Mouse (Mus musculus) myocyte (in vitro differentiated cells): ENCODE results near the gene Stxbp4.

Experiments used
- E2F4 ChIP-seq: IDR thresholded peaks from one replicate; pipeline ENCODE4 v1.6.1; 2011; ENCODE audit warnings: mild to moderate bottlenecking, control low read depth, moderate library complexity; ENCODE audit not compliant: insufficient read depth
- MAX ChIP-seq: IDR thresholded peaks from one replicate; pipeline ENCODE4 v1.6.1; 2011; ENCODE audit warnings: low read depth, mild to moderate bottlenecking, control low read depth
- MYOD1 ChIP-seq, 3 experiments: IDR thresholded peaks; one replicate each; pipeline ENCODE4 v1.6.1; 2011; ENCODE audit warnings: control low read depth in 2 of 3, low read depth in 2 of 3, mild to moderate bottlenecking in 2 of 3, moderate library complexity in 1 of 3; ENCODE audit not compliant: insufficient read length in 2 of 3, control insufficient read depth in 1 of 3
- POLR2A ChIP-seq: IDR thresholded peaks from one replicate; pipeline ENCODE4 v1.6.1; 2011; ENCODE audit warnings: low read depth, mild to moderate bottlenecking, control low read depth, moderate library complexity; ENCODE audit not compliant: insufficient read length
- POLR2AphosphoS2 ChIP-seq: IDR thresholded peaks from one replicate; pipeline ENCODE4 v1.6.1; 2011; ENCODE audit warnings: low read depth, control low read depth; ENCODE audit not compliant: insufficient read length
- REST ChIP-seq: IDR thresholded peaks from one replicate; pipeline ENCODE4 v1.6.1; 2011; ENCODE audit warnings: mild to moderate bottlenecking, control low read depth, moderate library complexity; ENCODE audit not compliant: insufficient read depth, insufficient read length
- TCF12 ChIP-seq: IDR thresholded peaks from one replicate; pipeline ENCODE4 v1.6.1; 2011; ENCODE audit warnings: mild to moderate bottlenecking, control low read depth; ENCODE audit not compliant: poor library complexity, insufficient read depth, severe bottlenecking
- USF1 ChIP-seq: IDR thresholded peaks from one replicate; pipeline ENCODE4 v1.6.1; 2011; ENCODE audit warnings: low read depth, mild to moderate bottlenecking, control low read depth, moderate library complexity

- TF ChIP-seq POLR2A = no peak
- no peak for TF ChIP-seq TCF12
- TF ChIP-seq POLR2AphosphoS2 = no peak
- no peak for TF ChIP-seq USF1
- no peak for TF ChIP-seq MAX
- no peak for TF ChIP-seq E2F4
- no peak for TF ChIP-seq MYOD1 (IDR thresholded peaks at IDR 0.05; ENCODE audit: control insufficient read depth in 1 of 3, insufficient read length in 2 of 3, low read depth in 2 of 3)
- no peak for TF ChIP-seq REST
Observed at GRCm38 (mm10) chr11:90512538-90513219, 125.2 kb downstream of the Stxbp4 start.
